Mouse (Mus musculus) erythroblast, embryonic 14.5 days (primary cell): Measurements from ENCODE around the gene Nasp. TPM values are rescaled to one million over a fixed set of nuclear protein-coding genes. Genes with fewer than 3 reads are reported as not detected.
"Not testable (repeated sequence)": the region's sequence is repeated elsewhere in the genome, so short reads cannot be mapped to it uniquely, and the experiment has no call there.

ENCODE experiments used
- H3K27me3 ChIP-seq: 2 replicates; pipeline ENCODE4 v1.6.1; 2012; ENCODE audit warnings: inconsistent platforms; ENCODE audit not compliant: control insufficient read depth
- H3K36me3 ChIP-seq: 2 replicates; pipeline ENCODE4 v1.6.1; 2012; ENCODE audit warnings: mild to moderate bottlenecking, inconsistent platforms; ENCODE audit not compliant: control insufficient read depth
- H3K4me1 ChIP-seq: 2 replicates; pipeline ENCODE4 v1.6.1; 2012; ENCODE audit warnings: inconsistent platforms; ENCODE audit not compliant: control insufficient read depth
- H3K4me3 ChIP-seq: replicated peaks from 2 replicates; pipeline ENCODE3; 2012; ENCODE audit warnings: moderate library complexity, mild to moderate bottlenecking, inconsistent platforms
- H3K9me3 ChIP-seq: 2 replicates; pipeline ENCODE4 v1.6.1; 2012; ENCODE audit warnings: low read length, inconsistent platforms, mixed read lengths; ENCODE audit not compliant: control insufficient read depth
- GATA1 ChIP-seq: IDR thresholded peaks from 2 replicates; pipeline ENCODE4 v1.6.1; 2012; ENCODE audit warnings: low read length, inconsistent platforms, mixed read lengths
- TAL1 ChIP-seq: IDR thresholded peaks from 3 replicates; pipeline ENCODE4 v1.6.1; 2012; ENCODE audit warnings: low read length, inconsistent platforms, mixed read lengths
- polyA plus RNA-seq: library from polyadenylated mRNA; stranded (reverse); fragments of >175 nt; gene quantifications from 2 replicates; pipeline ENCODE4 v1.2.3, GENCODE M21; 2012

Gene Nasp
- polyA plus RNA-seq, result 1.6 and 1.8 TPM in 2 replicates

GRCm38 (mm10) chr4:116627722-116628662, at the start of gene Nasp:
Gene Nasp, minus strand, starts transcription at chr4:116627941.
- H3K4me1 ChIP-seq, result peaks cover 34% of the 10 kb centered on the region
- no peaks in the 10 kb centered on the region for H3K27me3 ChIP-seq
- H3K4me3 ChIP-seq, result peak within 1 kb of the TSS; percentile 79
- TF ChIP-seq GATA1 (no peak), TAL1 (no peak)
- peaks cover 25% of the 10 kb centered on the region for H3K36me3 ChIP-seq
- H3K9me3 ChIP-seq, result no peaks in the 10 kb centered on the region

- Histone ChIP-seq H3K4me1 (peaks cover 18% of the 10 kb centered on the region), H3K27me3 (0 out of 2 replicates have a peak, but pooled peaks cover 2% of the 10 kb centered on the region)
- TF ChIP-seq TAL1 (no peak), GATA1 (no peak)
Observed at GRCm38 (mm10) chr4:116676027-116676426, 48.3 kb upstream of the Nasp start.

GRCm38 (mm10) chr4:116674761-116675160, 47.0 kb upstream of the Nasp start:
- H3K9me3 ChIP-seq, H3K4me3 ChIP-seq, H3K36me3 ChIP-seq, H3K27me3 ChIP-seq: not testable (repeated sequence)
- H3K4me1 ChIP-seq, result peaks cover 18% of the 10 kb centered on the region

More at GRCm38 (mm10) chr4:116676027-116676426, 48.3 kb upstream of the Nasp start:
- Histone ChIP-seq H3K4me3 (no peak overlapping the region), H3K36me3 (no peaks in the 10 kb centered on the region), H3K9me3 (no peaks in the 10 kb centered on the region)

- no peaks in the 10 kb centered on the region for H3K36me3 ChIP-seq
- no peak overlapping the region for H3K4me3 ChIP-seq
- H3K27me3 ChIP-seq, result peaks cover 4% of the 10 kb centered on the region
- H3K4me1 ChIP-seq, result peaks cover 18% of the 10 kb centered on the region
- H3K9me3 ChIP-seq, result no peaks in the 10 kb centered on the region
- TF ChIP-seq TAL1 (no peak), GATA1 (0 out of 2 replicates have a peak, but pooled peaks have one; percentile 23)
Observed at GRCm38 (mm10) chr4:116672785-116673184, 45.0 kb upstream of the Nasp start.

- Histone ChIP-seq H3K4me3 (no peak overlapping the region), H3K4me1 (peaks cover 20% of the 10 kb centered on the region), H3K9me3 (no peaks in the 10 kb centered on the region), H3K27me3 (peaks cover 7% of the 10 kb centered on the region), H3K36me3 (no peaks in the 10 kb centered on the region)
- TF ChIP-seq GATA1, result no peak
- TF ChIP-seq TAL1, result no peak
Observed at GRCm38 (mm10) chr4:116669291-116669690, 41.5 kb upstream of the Nasp start.

GRCm38 (mm10) chr4:116668145-116668544, 40.4 kb upstream of the Nasp start:
- peaks cover 7% of the 10 kb centered on the region for H3K27me3 ChIP-seq
- H3K4me1 ChIP-seq, result peaks cover 11% of the 10 kb centered on the region
- no peaks in the 10 kb centered on the region for H3K36me3 ChIP-seq
- H3K9me3 ChIP-seq, result no peaks in the 10 kb centered on the region
- H3K4me3 ChIP-seq, result no peak overlapping the region
- TF ChIP-seq TAL1, result no peak
- TF ChIP-seq GATA1, result no peak

GRCm38 (mm10) chr4:116666625-116667024, 38.9 kb upstream of the Nasp start:
- peaks cover 7% of the 10 kb centered on the region for H3K27me3 ChIP-seq
- H3K9me3 ChIP-seq, result no peaks in the 10 kb centered on the region
- H3K4me3 ChIP-seq, result no peak overlapping the region
- H3K36me3 ChIP-seq, result no peaks in the 10 kb centered on the region
- TF ChIP-seq GATA1 (no peak), TAL1 (no peak)
- peaks cover 2% of the 10 kb centered on the region for H3K4me1 ChIP-seq

GRCm38 (mm10) chr4:116661998-116662397, 34.3 kb upstream of the Nasp start:
- H3K27me3 ChIP-seq, result peaks cover 3% of the 10 kb centered on the region; the same call in 1 of the 2 replicates
- TF ChIP-seq GATA1 (no peak), TAL1 (no peak)
- no peak overlapping the region for H3K4me3 ChIP-seq
- no peaks in the 10 kb centered on the region for H3K9me3 ChIP-seq
- peaks cover 2% of the 10 kb centered on the region for H3K4me1 ChIP-seq
- H3K36me3 ChIP-seq, result no peaks in the 10 kb centered on the region

GRCm38 (mm10) chr4:116660829-116661228, 33.1 kb upstream of the Nasp start:
- Histone ChIP-seq H3K27me3 (no peaks in the 10 kb centered on the region), H3K4me1 (peaks cover 2% of the 10 kb centered on the region), H3K4me3 (no peak overlapping the region), H3K9me3 (no peaks in the 10 kb centered on the region), H3K36me3 (no peaks in the 10 kb centered on the region)
- TF ChIP-seq GATA1, result no peak
- no peak for TF ChIP-seq TAL1

GRCm38 (mm10) chr4:116659916-116660315, 32.2 kb upstream of the Nasp start:
- not testable (repeated sequence) for H3K27me3 ChIP-seq, H3K4me3 ChIP-seq

More at GRCm38 (mm10) chr4:116659916-116660315, 32.2 kb upstream of the Nasp start:
- H3K36me3 ChIP-seq, H3K4me1 ChIP-seq, H3K9me3 ChIP-seq: not testable (repeated sequence)
